Mouse (Mus musculus) small intestine, adult 2 months (tissue): ENCODE measurements around the gene Dcaf8. TPM values are rescaled to one million over a fixed set of nuclear protein-coding genes. Genes with fewer than 3 reads are reported as not detected.

ENCODE experiments used
- H3K27ac ChIP-seq: fragments of 200-500 bp; 2 replicates; pipeline ENCODE4 v1.5.1; 2012; ENCODE audit warnings: low read depth, low read length, control low read depth, inconsistent platforms; ENCODE audit not compliant: insufficient read depth
- H3K27me3 ChIP-seq: fragments of 200-500 bp; 2 replicates; pipeline ENCODE4 v1.6.1; 2012; ENCODE audit warnings: mild to moderate bottlenecking, moderate library complexity, low read length, inconsistent platforms; ENCODE audit not compliant: control insufficient read depth, insufficient read depth
- H3K36me3 ChIP-seq: fragments of 200-500 bp; 2 replicates; pipeline ENCODE4 v1.6.1; 2012; ENCODE audit warnings: mild to moderate bottlenecking, low read length, control low read depth, inconsistent platforms; ENCODE audit not compliant: control insufficient read depth, insufficient read depth
- H3K4me1 ChIP-seq: fragments of 200-500 bp; 2 replicates; pipeline ENCODE4 v1.6.1; 2012; ENCODE audit warnings: low read length, inconsistent platforms, mixed read lengths; ENCODE audit not compliant: control insufficient read depth, insufficient read depth, insufficient read length
- H3K4me3 ChIP-seq: fragments of 200-500 bp; 2 replicates; pipeline ENCODE4 v1.5.1; 2012; ENCODE audit warnings: low read depth, mild to moderate bottlenecking, control low read depth, inconsistent platforms, low read length, moderate library complexity
- CTCF ChIP-seq: fragments of 200-500 bp; IDR thresholded peaks from 2 replicates; pipeline ENCODE4 v1.5.1; 2012; ENCODE audit warnings: low read depth, mild to moderate bottlenecking, control low read depth, inconsistent platforms, low read length, moderate library complexity, mixed read lengths; ENCODE audit not compliant: insufficient replicate concordance, insufficient read length; ENCODE audit errors: extremely low read depth
- POLR2A ChIP-seq: fragments of 200-500 bp; IDR thresholded peaks from 2 replicates; pipeline ENCODE4 v1.6.1; 2012; ENCODE audit warnings: low read depth, mild to moderate bottlenecking, control low read depth, inconsistent platforms, low read length, moderate library complexity
- WGBS: fragments of 180-500 bp; shearing (Covaris S2); methylation state at CpG from one replicate; pipeline ENCODE4 v1.1.7; 2018; 5-methylcytosine and 5-hydroxymethylcytosine counted together
- polyA plus RNA-seq: library from polyadenylated mRNA; depleted of rRNA; stranded (reverse); fragments of >200 nt; gene quantifications from 2 replicates; pipeline ENCODE4 v1.2.3, GENCODE M21; 2012

The Dcaf8 gene
- polyA plus RNA-seq, 1 experiment, result 26.7 TPM

- 58% methylated on average over 8 of the region's 8 CpGs for WGBS
- Histone ChIP-seq H3K36me3 (peaks cover 68% of the 10 kb centered on the region), H3K4me1 (no peaks in the 10 kb centered on the region), H3K27me3 (no peaks in the 10 kb centered on the region), H3K27ac (no peak overlapping the region), H3K4me3 (no peak overlapping the region)
- TF ChIP-seq POLR2A, result no peak
- no peak for TF ChIP-seq CTCF
Measured at GRCm38 (mm10) chr1:172194435-172194834, 46.6 kb downstream of the Dcaf8 start.

- Histone ChIP-seq H3K27me3 (no peaks in the 10 kb centered on the region), H3K4me3 (no peak overlapping the region), H3K4me1 (no peaks in the 10 kb centered on the region; the same call in 1 of the 2 replicates), H3K27ac (no peak overlapping the region), H3K36me3 (peaks cover 53% of the 10 kb centered on the region)
- WGBS, result 82% methylated on average over 3 of the region's 3 CpGs
- TF ChIP-seq CTCF, result no peak
- TF ChIP-seq POLR2A, result no peak
Measured at GRCm38 (mm10) chr1:172197146-172197545, 49.3 kb downstream of the Dcaf8 start.

- Histone ChIP-seq H3K4me1 (no peaks in the 10 kb centered on the region; the same call in 1 of the 2 replicates), H3K27me3 (no peaks in the 10 kb centered on the region), H3K36me3 (peaks cover 49% of the 10 kb centered on the region), H3K27ac (no peak overlapping the region), H3K4me3 (no peak overlapping the region)
- no peak for TF ChIP-seq POLR2A
- no peak for TF ChIP-seq CTCF
- 87% methylated on average over 5 of the region's 5 CpGs for WGBS
Measured at GRCm38 (mm10) chr1:172197851-172198250, 50.0 kb downstream of the Dcaf8 start.

GRCm38 (mm10) chr1:172198316-172198715, 50.4 kb downstream of the Dcaf8 start:
- TF ChIP-seq POLR2A (no peak), CTCF (no peak)
- Histone ChIP-seq H3K27me3 (no peaks in the 10 kb centered on the region), H3K4me3 (no peak overlapping the region), H3K27ac (no peak overlapping the region), H3K36me3 (peaks cover 49% of the 10 kb centered on the region), H3K4me1 (no peaks in the 10 kb centered on the region; the same call in 1 of the 2 replicates)
- 89% methylated on average over 8 of the region's 8 CpGs for WGBS

GRCm38 (mm10) chr1:172198996-172199395, 51.1 kb downstream of the Dcaf8 start:
- peaks cover 43% of the 10 kb centered on the region for H3K36me3 ChIP-seq

GRCm38 (mm10) chr1:172200161-172200560, 52.3 kb downstream of the Dcaf8 start:
- Histone ChIP-seq H3K27ac (no peak overlapping the region), H3K4me3 (no peak overlapping the region), H3K36me3 (peaks cover 32% of the 10 kb centered on the region), H3K4me1 (peaks cover 3% of the 10 kb centered on the region; the same call in 1 of the 2 replicates), H3K27me3 (no peaks in the 10 kb centered on the region)
- TF ChIP-seq CTCF (no peak), POLR2A (no peak)
- WGBS, result 40% methylated on average over 5 of the region's 5 CpGs

More at GRCm38 (mm10) chr1:172198996-172199395, 51.1 kb downstream of the Dcaf8 start:
- H3K4me1 ChIP-seq, result no peaks in the 10 kb centered on the region; the same call in 1 of the 2 replicates
- H3K4me3 ChIP-seq, result no peak overlapping the region
- H3K27ac ChIP-seq, result no peak overlapping the region
- 76% methylated on average over 4 of the region's 4 CpGs for WGBS
- TF ChIP-seq POLR2A (no peak), CTCF (no peak)
- H3K27me3 ChIP-seq, result no peaks in the 10 kb centered on the region

GRCm38 (mm10) chr1:172200871-172201447, 53.1 kb downstream of the Dcaf8 start:
- Histone ChIP-seq H3K27me3 (no peaks in the 10 kb centered on the region), H3K27ac (no peak overlapping the region), H3K36me3 (peaks cover 26% of the 10 kb centered on the region), H3K4me3 (no peak overlapping the region), H3K4me1 (peaks cover 9% of the 10 kb centered on the region)
- TF ChIP-seq POLR2A (no peak), CTCF (no peak)
- 86% methylated on average over 7 of the region's 7 CpGs for WGBS

GRCm38 (mm10) chr1:172201967-172202880, 54.3 kb downstream of the Dcaf8 start:
- peaks cover 12% of the 10 kb centered on the region for H3K4me1 ChIP-seq
- 53% methylated on average over 14 of the region's 14 CpGs for WGBS
- no peaks in the 10 kb centered on the region for H3K27me3 ChIP-seq
- no peak overlapping the region for H3K4me3 ChIP-seq
- H3K27ac ChIP-seq, result no peak overlapping the region
- peaks cover 17% of the 10 kb centered on the region for H3K36me3 ChIP-seq
- TF ChIP-seq POLR2A (no peak), CTCF (no peak)
